Mouse (Mus musculus): ENCODE data around the gene A730061H03Rik. TPM values are rescaled to one million over a fixed set of nuclear protein-coding genes. Genes with fewer than 3 reads are reported as not detected.

The A730061H03Rik gene
- polyA plus RNA-seq (2015; fragmentation: Nextera tagmentation; extraction: Ambion mirVana), result 1.3 and 2.4 TPM in 2 replicates

GRCm38 (mm10) chr14:55560202-55561073 lies at the start of gene A730061H03Rik:
Gene A730061H03Rik (minus strand): TSS chr14:55560406.
- Histone ChIP-seq H3K27me3 (ENCODE audit: control insufficient read depth, insufficient read depth, low read depth, low read length) (no peaks in the 10 kb centered on the region), H3K9ac (ENCODE audit: low read length) (peak within 1 kb of the TSS; percentile 87), H3K4me1 (replicated peaks; ENCODE audit: control insufficient read depth, insufficient read depth, low read length) (peaks cover 20% of the 10 kb centered on the region), H3K27ac (ENCODE audit: low read length) (peak within 1 kb of the TSS; percentile 100), H3K36me3 (ENCODE audit: control insufficient read depth, insufficient read depth, low read length) (peaks cover 14% of the 10 kb centered on the region), H3K9me3 (ENCODE audit: control insufficient read depth, low read length) (no peaks in the 10 kb centered on the region), H3K4me3 (ENCODE audit: low read length) (peak within 1 kb of the TSS; percentile 83), H3K4me2 (ENCODE audit: low read depth, low read length) (peak within 1 kb of the TSS; percentile 91)
- ATAC-seq (ENCODE audit: low read depth), result peak; percentile 95
- WGBS, result under 1% methylated on average over 51 of the region's 51 CpGs

GRCm38 (mm10) chr14:55608339-55608738 lies 48.1 kb upstream of the A730061H03Rik start:
- Histone ChIP-seq H3K9ac (ENCODE audit: low read length) (no peak overlapping the region), H3K4me3 (ENCODE audit: low read length) (no peak overlapping the region), H3K4me1 (replicated peaks; ENCODE audit: control insufficient read depth, insufficient read depth, low read length) (peaks cover 4% of the 10 kb centered on the region), H3K27me3 (ENCODE audit: control insufficient read depth, insufficient read depth, low read depth, low read length) (no peaks in the 10 kb centered on the region), H3K36me3 (ENCODE audit: control insufficient read depth, insufficient read depth, low read length) (peaks cover 12% of the 10 kb centered on the region), H3K27ac (ENCODE audit: low read length) (no peak overlapping the region), H3K9me3 (ENCODE audit: control insufficient read depth, low read length) (no peaks in the 10 kb centered on the region), H3K4me2 (ENCODE audit: low read depth, low read length) (no peak overlapping the region)
- no peak for ATAC-seq (ENCODE audit: low read depth)
- WGBS, result 97% methylated on average over 6 of the region's 6 CpGs

GRCm38 (mm10) chr14:55605743-55606459 lies 45.7 kb upstream of the A730061H03Rik start:
- Histone ChIP-seq H3K9me3 (ENCODE audit: control insufficient read depth, low read length) (no peaks in the 10 kb centered on the region), H3K4me2 (ENCODE audit: low read depth, low read length) (no peak overlapping the region), H3K4me1 (replicated peaks; ENCODE audit: control insufficient read depth, insufficient read depth, low read length) (peaks cover 4% of the 10 kb centered on the region), H3K27me3 (ENCODE audit: control insufficient read depth, insufficient read depth, low read depth, low read length) (no peaks in the 10 kb centered on the region), H3K4me3 (ENCODE audit: low read length) (no peak overlapping the region), H3K9ac (ENCODE audit: low read length) (no peak overlapping the region), H3K27ac (ENCODE audit: low read length) (no peak overlapping the region), H3K36me3 (ENCODE audit: control insufficient read depth, insufficient read depth, low read length) (peaks cover 30% of the 10 kb centered on the region)
- 90% methylated on average over 16 of the region's 16 CpGs for WGBS
- ATAC-seq (ENCODE audit: low read depth), result no peak

GRCm38 (mm10) chr14:55604823-55605222 lies 44.6 kb upstream of the A730061H03Rik start:
- peaks cover 31% of the 10 kb centered on the region for H3K36me3 ChIP-seq (ENCODE audit: control insufficient read depth, insufficient read depth, low read length)

GRCm38 (mm10) chr14:55603633-55604576 lies 43.7 kb upstream of the A730061H03Rik start:
- H3K9ac ChIP-seq (ENCODE audit: low read length), result peak overlapping the region; percentile 58
- peak overlapping the region; percentile 53 for H3K4me2 ChIP-seq (ENCODE audit: low read depth, low read length)
- peak; percentile 95 for ATAC-seq (ENCODE audit: low read depth)
- peak overlapping the region; percentile 41 for H3K4me3 ChIP-seq (ENCODE audit: low read length)
- no peaks in the 10 kb centered on the region for H3K27me3 ChIP-seq (ENCODE audit: control insufficient read depth, insufficient read depth, low read depth, low read length)
- H3K27ac ChIP-seq (ENCODE audit: low read length), result peak overlapping the region; percentile 77
- peaks cover 38% of the 10 kb centered on the region for H3K36me3 ChIP-seq (ENCODE audit: control insufficient read depth, insufficient read depth, low read length)
- peaks cover 4% of the 10 kb centered on the region for H3K4me1 ChIP-seq (replicated peaks; ENCODE audit: control insufficient read depth, insufficient read depth, low read length)
- H3K9me3 ChIP-seq (ENCODE audit: control insufficient read depth, low read length), result no peaks in the 10 kb centered on the region
- WGBS, result 15% methylated on average over 19 of the region's 19 CpGs

More at GRCm38 (mm10) chr14:55604823-55605222, 44.6 kb upstream of the A730061H03Rik start:
- Histone ChIP-seq H3K4me1 (replicated peaks; ENCODE audit: control insufficient read depth, insufficient read depth, low read length) (peaks cover 4% of the 10 kb centered on the region), H3K27me3 (ENCODE audit: control insufficient read depth, insufficient read depth, low read depth, low read length) (no peaks in the 10 kb centered on the region), H3K9ac (ENCODE audit: low read length) (no peak overlapping the region), H3K4me3 (ENCODE audit: low read length) (peak overlapping the region; percentile 41), H3K9me3 (ENCODE audit: control insufficient read depth, low read length) (no peaks in the 10 kb centered on the region), H3K4me2 (ENCODE audit: low read depth, low read length) (peak overlapping the region; percentile 53), H3K27ac (ENCODE audit: low read length) (no peak overlapping the region)
- ATAC-seq (ENCODE audit: low read depth), result no peak
- WGBS, result 92% methylated on average over 11 of the region's 11 CpGs

GRCm38 (mm10) chr14:55603271-55603632 lies 43.0 kb upstream of the A730061H03Rik start, which contains the start of gene Irf9:
Gene Irf9 (plus strand): TSS chr14:55603571.
- H3K4me2 ChIP-seq (ENCODE audit: low read depth, low read length), result peak within 1 kb of the TSS; percentile 53
- H3K36me3 ChIP-seq (ENCODE audit: control insufficient read depth, insufficient read depth, low read length), result peaks cover 40% of the 10 kb centered on the region
- H3K9me3 ChIP-seq (ENCODE audit: control insufficient read depth, low read length), result no peaks in the 10 kb centered on the region
- no peaks in the 10 kb centered on the region for H3K27me3 ChIP-seq (ENCODE audit: control insufficient read depth, insufficient read depth, low read depth, low read length)
- peak within 1 kb of the TSS; percentile 41 for H3K4me3 ChIP-seq (ENCODE audit: low read length)
- ATAC-seq (ENCODE audit: low read depth), result no peak
- H3K27ac ChIP-seq (ENCODE audit: low read length), result peak within 1 kb of the TSS; percentile 77
- peak within 1 kb of the TSS; percentile 58 for H3K9ac ChIP-seq (ENCODE audit: low read length)
- 86% methylated on average over 7 of the region's 7 CpGs for WGBS
- H3K4me1 ChIP-seq (replicated peaks; ENCODE audit: control insufficient read depth, insufficient read depth, low read length), result peaks cover 4% of the 10 kb centered on the region

GRCm38 (mm10) chr14:55598521-55599390 lies 38.5 kb upstream of the A730061H03Rik start:
- no peak for ATAC-seq (ENCODE audit: low read depth)
- no peaks in the 10 kb centered on the region for H3K27me3 ChIP-seq (ENCODE audit: control insufficient read depth, insufficient read depth, low read depth, low read length)
- H3K4me3 ChIP-seq (ENCODE audit: low read length), result no peak overlapping the region
- H3K4me1 ChIP-seq (replicated peaks; ENCODE audit: control insufficient read depth, insufficient read depth, low read length), result peaks cover 3% of the 10 kb centered on the region
- no peaks in the 10 kb centered on the region for H3K9me3 ChIP-seq (ENCODE audit: control insufficient read depth, low read length)
- no peak overlapping the region for H3K9ac ChIP-seq (ENCODE audit: low read length)
- H3K36me3 ChIP-seq (ENCODE audit: control insufficient read depth, insufficient read depth, low read length), result peaks cover 56% of the 10 kb centered on the region
- WGBS, result 90% methylated on average over 21 of the region's 21 CpGs
- H3K4me2 ChIP-seq (ENCODE audit: low read depth, low read length), result no peak overlapping the region
- no peak overlapping the region for H3K27ac ChIP-seq (ENCODE audit: low read length)

- no peak overlapping the region for H3K27ac ChIP-seq (ENCODE audit: low read length)
- H3K36me3 ChIP-seq (ENCODE audit: control insufficient read depth, insufficient read depth, low read length), result peaks cover 42% of the 10 kb centered on the region
- no peak overlapping the region for H3K9ac ChIP-seq (ENCODE audit: low read length)
- H3K4me2 ChIP-seq (ENCODE audit: low read depth, low read length), result no peak overlapping the region
- WGBS, result 82% methylated on average over 13 of the region's 13 CpGs
- no peak for ATAC-seq (ENCODE audit: low read depth)
- H3K27me3 ChIP-seq (ENCODE audit: control insufficient read depth, insufficient read depth, low read depth, low read length), result no peaks in the 10 kb centered on the region
- no peak overlapping the region for H3K4me3 ChIP-seq (ENCODE audit: low read length)
- H3K9me3 ChIP-seq (ENCODE audit: control insufficient read depth, low read length), result no peaks in the 10 kb centered on the region
- peaks cover 10% of the 10 kb centered on the region for H3K4me1 ChIP-seq (replicated peaks; ENCODE audit: control insufficient read depth, insufficient read depth, low read length)
Measured at GRCm38 (mm10) chr14:55596036-55596690, 36.0 kb upstream of the A730061H03Rik start.
